Mouse (Mus musculus) adrenal gland, adult 2 months (tissue): Measurements from ENCODE around the gene Lpcat1. TPM values are rescaled to one million over a fixed set of nuclear protein-coding genes. Genes with fewer than 3 reads are reported as not detected.

Source experiments
- DNase-seq: peaks from one replicate; pipeline ENCODE4 v3.0.0; 2021
- polyA plus RNA-seq: library from polyadenylated mRNA; depleted of rRNA; stranded (reverse); fragments of >200 nt; gene quantifications from 2 replicates; pipeline ENCODE4 v1.2.3, GENCODE M21; 2012
- total RNA-seq, 2 experiments: library from RNA; stranded (reverse); gene quantifications; 2 replicates each; pipeline ENCODE4 v1.2.3; 2021

Lpcat1 gene
- total and polyA plus RNA-seq, 3 experiments = 11.8 to 20.3 (median 17.3) TPM

- no peak for DNase-seq
These were observed 10.8 kb downstream of the Lpcat1 start for GRCm38 (mm10) chr13:73477841-73478240.

GRCm38 (mm10) chr13:73482476-73482875 is 15.5 kb downstream of the Lpcat1 start:
- no peak for DNase-seq

- no peak for DNase-seq
These were observed 16.3 kb downstream of the Lpcat1 start for GRCm38 (mm10) chr13:73483331-73483730.

- DNase-seq = no peak
These were observed 17.2 kb downstream of the Lpcat1 start for GRCm38 (mm10) chr13:73484171-73484570.

DNA sequence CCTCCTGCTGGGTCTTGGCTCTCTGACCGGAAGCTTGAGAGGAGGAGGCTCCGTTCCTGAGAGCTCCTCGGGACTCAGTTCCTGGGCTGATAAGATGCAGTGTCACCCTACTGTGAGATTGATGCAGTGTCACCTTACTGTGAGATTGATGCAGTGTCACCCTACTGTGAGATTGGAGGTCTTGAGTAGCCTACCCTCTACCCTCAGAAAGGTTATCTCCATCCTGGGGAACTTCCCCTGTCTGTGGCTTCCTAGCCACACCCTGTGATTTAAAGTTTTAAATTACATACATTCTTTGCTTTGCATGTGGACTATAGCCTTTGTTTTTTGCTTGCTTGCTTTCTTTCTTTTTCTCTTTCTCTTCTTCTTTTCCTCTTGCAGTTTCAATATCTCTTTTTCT is 21.1 kb downstream of the Lpcat1 start:
- no peak for DNase-seq

DNA sequence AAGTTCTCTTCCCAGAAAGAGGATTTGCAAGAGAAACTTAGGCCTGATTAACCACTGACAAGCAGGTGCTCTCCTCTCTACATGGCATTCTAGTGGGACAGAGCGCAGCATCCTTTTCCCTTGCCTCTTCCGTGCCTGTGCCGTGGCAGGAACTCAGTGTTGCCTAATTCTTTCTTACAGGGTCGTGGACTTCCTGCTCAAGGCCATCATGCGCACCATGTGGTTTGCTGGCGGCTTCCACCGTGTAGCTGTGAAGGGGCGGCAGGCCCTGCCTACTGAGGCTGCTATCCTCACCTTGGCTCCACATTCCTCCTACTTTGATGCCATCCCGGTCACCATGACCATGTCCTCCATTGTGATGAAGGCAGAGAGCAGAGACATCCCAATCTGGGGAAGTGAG is 21.7 kb downstream of the Lpcat1 start:
- DNase-seq = no peak

GRCm38 (mm10) chr13:73489986-73490385 is 23.0 kb downstream of the Lpcat1 start:
- no peak for DNase-seq

- DNase-seq = no peak
These were observed 23.7 kb downstream of the Lpcat1 start for GRCm38 (mm10) chr13:73490564-73491170.

- DNase-seq = no peak
These were observed 26.2 kb downstream of the Lpcat1 start for GRCm38 (mm10) chr13:73493183-73493582.

- DNase-seq = no peak
These were observed 27.5 kb downstream of the Lpcat1 start for GRCm38 (mm10) chr13:73494528-73494927.

GRCm38 (mm10) chr13:73496137-73496536 is 29.1 kb downstream of the Lpcat1 start:
- DNase-seq = no peak

DNA sequence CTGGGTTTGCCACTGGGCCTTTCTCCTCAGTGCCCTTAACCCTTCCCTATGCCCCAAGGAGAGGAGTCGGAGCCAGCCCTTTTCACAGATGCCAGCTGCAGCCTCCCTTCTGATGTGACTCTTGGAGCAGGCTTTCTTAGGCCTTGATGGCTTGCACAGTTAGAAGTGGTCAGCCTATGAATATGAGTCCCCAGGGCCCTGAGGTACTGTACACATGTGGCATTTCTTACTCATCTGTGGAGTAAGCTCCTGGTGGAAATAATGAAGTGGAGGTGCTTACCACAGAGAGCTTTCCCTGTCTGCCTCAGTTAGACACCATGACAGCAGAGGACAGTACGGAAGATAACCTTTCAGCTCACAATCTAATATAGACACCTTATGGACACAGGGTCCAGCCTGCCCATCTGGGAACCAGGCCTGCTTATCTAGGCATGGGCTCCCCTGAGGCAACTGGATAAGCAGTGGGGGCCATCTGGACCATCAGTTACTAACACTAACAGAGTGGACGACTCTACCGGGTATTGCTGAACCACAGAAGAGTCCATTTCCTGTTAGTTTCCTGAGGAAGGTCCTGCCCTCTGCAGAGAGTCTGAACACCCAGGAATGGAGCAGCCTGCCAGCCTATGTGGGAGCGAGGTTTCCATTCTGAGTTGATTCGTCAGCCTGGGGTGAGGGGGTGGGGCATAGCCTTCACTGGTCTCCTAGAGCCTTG is 33.1 kb downstream of the Lpcat1 start:
- peak; percentile 13 for DNase-seq

DNA sequence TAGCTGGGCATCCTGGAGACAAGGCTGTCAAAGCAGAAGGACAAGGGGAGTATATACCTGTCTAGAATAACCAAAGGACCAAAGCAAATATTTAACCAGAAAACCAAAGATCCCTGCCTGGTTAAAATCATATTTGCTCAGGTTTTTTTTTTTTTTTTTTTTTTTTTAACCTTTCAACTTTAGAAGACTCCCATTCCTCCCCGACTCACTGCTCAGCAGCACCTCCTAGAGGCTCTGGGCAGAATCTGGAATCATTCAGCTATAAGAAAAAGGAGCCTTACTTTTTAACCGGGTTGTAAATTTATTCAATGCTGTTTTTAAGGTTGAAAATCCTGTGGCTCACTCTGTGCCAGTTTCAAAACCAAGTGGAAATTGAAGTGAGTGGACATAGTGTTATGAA is 35.7 kb downstream of the Lpcat1 start:
- no peak for DNase-seq

GRCm38 (mm10) chr13:73505686-73506467 is 38.9 kb downstream of the Lpcat1 start:
- DNase-seq = peak; percentile 79

GRCm38 (mm10) chr13:73508817-73509550 is 42.0 kb downstream of the Lpcat1 start:
- DNase-seq = peak; percentile 19

- DNase-seq = no peak
These were observed 42.9 kb downstream of the Lpcat1 start for GRCm38 (mm10) chr13:73509869-73510268.

GRCm38 (mm10) chr13:73512776-73513673 is 46.0 kb downstream of the Lpcat1 start:
- DNase-seq = peak; percentile 74

DNA sequence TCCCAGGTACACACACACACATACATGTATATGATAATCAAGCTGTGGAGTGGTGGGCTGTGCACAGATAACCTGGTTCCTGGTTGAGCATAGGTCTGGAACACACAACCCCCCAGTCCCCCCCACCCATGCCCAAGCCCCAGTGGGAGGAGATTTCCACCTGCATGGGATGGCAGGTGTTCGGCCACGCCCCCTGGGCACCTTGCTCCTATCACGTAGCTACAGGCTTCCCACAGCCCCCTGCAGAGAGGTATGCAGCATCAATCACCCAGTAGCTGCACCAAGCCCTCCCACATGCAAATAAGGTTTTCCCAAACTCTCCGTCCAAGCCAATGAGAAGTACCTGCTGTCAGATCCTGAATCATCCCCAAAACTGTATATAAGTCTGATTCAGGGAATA is 49.9 kb downstream of the Lpcat1 start:
- no peak for DNase-seq

- DNase-seq = no peak
These were observed 66.7 kb downstream of the Lpcat1 start for GRCm38 (mm10) chr13:73533716-73534115.

- no peak for DNase-seq
These were observed 68.3 kb downstream of the Lpcat1 start for GRCm38 (mm10) chr13:73535287-73535686.

- DNase-seq = peak; percentile 88
These were observed 69.4 kb downstream of the Lpcat1 start, which contains the start of gene Slc6a3 for GRCm38 (mm10) chr13:73536403-73536821. Gene Slc6a3 (plus strand): TSS chr13:73536747.
